ENCODE assay signal across 8 mouse cellular contexts in genomic region chr15:100303428-100304018, GRCm38 (mm10). TPM values are rescaled to one million over a fixed set of nuclear protein-coding genes. Genes with fewer than 3 reads are reported as not detected.
DNase-seq lines count a peak whose midpoint lies in the region; ATAC-seq and TF ChIP-seq lines count a peak whose summit lies in the region.

No protein-coding gene starts in this region.

- TF ChIP-seq CTCF in cerebellum, adult 2 months (IDR thresholded peaks at IDR 0.05; ENCODE audit: borderline replicate concordance, insufficient read depth, low read depth, low read length), result no peak
- TF ChIP-seq CTCF in intestine, postnatal 0 days (IDR thresholded peaks at IDR 0.05; ENCODE audit: low read depth), result no peak

- no peak overlapping the region for H3K9ac ChIP-seq in lung, embryonic 15.5 days
- H3K9ac ChIP-seq in intestine, postnatal 0 days (ENCODE audit: low read depth, low read length), result 0 out of 2 replicates have a peak overlapping the region, but pooled peaks have one; percentile 47
- H3K9ac ChIP-seq in neural tube, embryonic 15.5 days (replicated peaks), result peak overlapping the region; percentile 69; the same call in 1 of the 2 replicates

- no peaks in the 10 kb centered on the region for H3K9me3 ChIP-seq in lung, embryonic 15.5 days
- H3K9me3 ChIP-seq in intestine, postnatal 0 days (ENCODE audit: control insufficient read depth), result no peaks in the 10 kb centered on the region
- H3K9me3 ChIP-seq in neural tube, embryonic 15.5 days (replicated peaks), result no peaks in the 10 kb centered on the region

- no peak for TF ChIP-seq POLR2A in cerebellum, adult 2 months (IDR thresholded peaks at IDR 0.05; ENCODE audit: borderline replicate concordance, insufficient read depth, low read length)

- H3K36me3 ChIP-seq in lung, embryonic 15.5 days, result no peaks in the 10 kb centered on the region
- H3K36me3 ChIP-seq in intestine, postnatal 0 days (ENCODE audit: control insufficient read depth, insufficient read depth), result no peaks in the 10 kb centered on the region
- no peaks in the 10 kb centered on the region for H3K36me3 ChIP-seq in neural tube, embryonic 15.5 days

- H3K4me1 ChIP-seq in cerebellum, adult 2 months (ENCODE audit: control insufficient read depth, insufficient read depth, low read length), result no peaks in the 10 kb centered on the region; the same call in none of the 2 replicates
- H3K4me1 ChIP-seq in lung, embryonic 15.5 days, result peaks cover 15% of the 10 kb centered on the region
- no peaks in the 10 kb centered on the region for H3K4me1 ChIP-seq in intestine, postnatal 0 days (replicated peaks; ENCODE audit: control insufficient read depth, insufficient read depth, low read length)
- H3K4me1 ChIP-seq in neural tube, embryonic 15.5 days, result peaks cover 14% of the 10 kb centered on the region

- WGBS in cerebellum, adult 2 months, result 28% methylated on average over 8 of the region's 8 CpGs
- WGBS in lung, embryonic 15.5 days, result 34% methylated on average over 8 of the region's 8 CpGs
- WGBS in intestine, postnatal 0 days, result 44% methylated on average over 8 of the region's 8 CpGs
- WGBS in neural tube, embryonic 15.5 days, result 58% methylated on average over 8 of the region's 8 CpGs

- no peak for ATAC-seq in lung, embryonic 15.5 days (ENCODE audit: borderline replicate concordance, extremely low read depth, low FRiP score, low TSS enrichment)
- no peak for ATAC-seq in intestine, postnatal 0 days
- no peak for ATAC-seq in neural tube, embryonic 15.5 days (ENCODE audit: low FRiP score)
- ATAC-seq in erythroid progenitor cell, adult 5-6 weeks (replicated peaks; ENCODE audit: low FRiP score, poor library complexity, severe bottlenecking), result no peak
- no peak for ATAC-seq in CD4-positive, CD25-positive, alpha-beta regulatory T cell, adult 4 months

- H3K27ac ChIP-seq in cerebellum, adult 2 months (ENCODE audit: insufficient read depth, low read length), result peak overlapping the region; percentile 97
- peak overlapping the region; percentile 91 for H3K27ac ChIP-seq in lung, embryonic 15.5 days
- H3K27ac ChIP-seq in intestine, postnatal 0 days (ENCODE audit: low read depth, low read length), result no peak overlapping the region
- no peak overlapping the region for H3K27ac ChIP-seq in neural tube, embryonic 15.5 days (replicated peaks)

- no peak for DNase-seq in cerebellum, adult 2 months
- DNase-seq in cerebellum, postnatal 10 days, result no peak
- DNase-seq in lung, postnatal 14 days, result no peak

- no peaks in the 10 kb centered on the region for H3K27me3 ChIP-seq in cerebellum, adult 2 months (ENCODE audit: control insufficient read depth, insufficient read depth, low read length)
- H3K27me3 ChIP-seq in lung, embryonic 15.5 days, result no peaks in the 10 kb centered on the region
- H3K27me3 ChIP-seq in intestine, postnatal 0 days (replicated peaks; ENCODE audit: control insufficient read depth, insufficient read depth, low read length), result no peaks in the 10 kb centered on the region
- H3K27me3 ChIP-seq in neural tube, embryonic 15.5 days (replicated peaks), result no peaks in the 10 kb centered on the region

- peak overlapping the region; percentile 77 for H3K4me3 ChIP-seq in cerebellum, adult 2 months (replicated peaks; ENCODE audit: insufficient read depth, low read depth, low read length)
- H3K4me3 ChIP-seq in lung, embryonic 15.5 days, result peak overlapping the region; percentile 53
- H3K4me3 ChIP-seq in intestine, postnatal 0 days (ENCODE audit: low read depth, low read length), result peak overlapping the region; percentile 51; the same call in 1 of the 2 replicates
- peak overlapping the region; percentile 54 for H3K4me3 ChIP-seq in neural tube, embryonic 15.5 days (replicated peaks)

- peak overlapping the region; percentile 79 for H3K4me2 ChIP-seq in lung, embryonic 15.5 days
- peak overlapping the region; percentile 91 for H3K4me2 ChIP-seq in intestine, postnatal 0 days (replicated peaks; ENCODE audit: low read depth)
- peak overlapping the region; percentile 82 for H3K4me2 ChIP-seq in neural tube, embryonic 15.5 days

RNA-seq across cellular contexts. Expression of gene Mettl7a1, which starts 0.4 kb away (rescaled TPM):
- polyA plus RNA-seq in cerebellum, adult 2 months (2012; rRNA removed), result 50.3 and 50.5 TPM in 2 replicates
- polyA plus RNA-seq in lung, embryonic 15.5 days (2015; fragmentation: Nextera tagmentation; extraction: Ambion mirVana), result 7.8 and 9.4 TPM in 2 replicates
- 6.5 and 6.8 TPM in 2 replicates for polyA plus RNA-seq in intestine, postnatal 0 days (2015; fragmentation: Nextera tagmentation; extraction: Ambion mirVana)
- polyA plus RNA-seq in neural tube, embryonic 15.5 days (2015; fragmentation: Nextera tagmentation; extraction: Ambion mirVana), result 3.8 and 5.4 TPM in 2 replicates
- total RNA-seq in erythroid progenitor cell, adult 5-6 weeks (2015; ENCODE audit: low replicate concordance), result 36.4 and 54.1 TPM in 2 replicates
- total RNA-seq in erythroid progenitor cell, adult 5-6 weeks (2017; ENCODE audit: low replicate concordance), result 117 and 127 TPM in 2 replicates
- polyA plus RNA-seq in CD4-positive, CD25-positive, alpha-beta regulatory T cell, adult 4 months (2017; shearing (Covaris generic)), result 10 to 100 TPM in 1 of 2 experiments, 1 to 10 TPM in 1; 4.2 to 10.2 TPM

RNA-seq across cellular contexts. Expression of gene Tmprss12, which starts 22.9 kb away (rescaled TPM):
- polyA plus RNA-seq in cerebellum, adult 2 months (2012; rRNA removed), result not detected in 2 replicates
- polyA plus RNA-seq in lung, embryonic 15.5 days (2015; fragmentation: Nextera tagmentation; extraction: Ambion mirVana), result not detected in 2 replicates
- polyA plus RNA-seq in intestine, postnatal 0 days (2015; fragmentation: Nextera tagmentation; extraction: Ambion mirVana), result not detected in 2 replicates
- polyA plus RNA-seq in neural tube, embryonic 15.5 days (2015; fragmentation: Nextera tagmentation; extraction: Ambion mirVana), result not detected in 2 replicates
- not detected in 2 replicates for total RNA-seq in erythroid progenitor cell, adult 5-6 weeks (2015; ENCODE audit: low replicate concordance)
- not detected in 2 replicates for total RNA-seq in erythroid progenitor cell, adult 5-6 weeks (2017; ENCODE audit: low replicate concordance)
- polyA plus RNA-seq in CD4-positive, CD25-positive, alpha-beta regulatory T cell, adult 4 months (2017; shearing (Covaris generic)), result not detected

RNA-seq across cellular contexts. Expression of gene Mettl7a3, which starts 31.2 kb away (rescaled TPM):
- 0.13 and 0.15 TPM in 2 replicates for polyA plus RNA-seq in cerebellum, adult 2 months (2012; rRNA removed)
- polyA plus RNA-seq in lung, embryonic 15.5 days (2015; fragmentation: Nextera tagmentation; extraction: Ambion mirVana), result not detected in 2 replicates
- not detected in 2 replicates for polyA plus RNA-seq in intestine, postnatal 0 days (2015; fragmentation: Nextera tagmentation; extraction: Ambion mirVana)
- 0.32 and 0.64 TPM in 2 replicates for polyA plus RNA-seq in neural tube, embryonic 15.5 days (2015; fragmentation: Nextera tagmentation; extraction: Ambion mirVana)
- total RNA-seq in erythroid progenitor cell, adult 5-6 weeks (2015; ENCODE audit: low replicate concordance), result not detected in 2 replicates
- total RNA-seq in erythroid progenitor cell, adult 5-6 weeks (2017; ENCODE audit: low replicate concordance), result not detected in 2 replicates
- under 1 TPM in 1 of 2 experiments, not detected in 1; 0.31 TPM for polyA plus RNA-seq in CD4-positive, CD25-positive, alpha-beta regulatory T cell, adult 4 months (2017; shearing (Covaris generic))

RNA-seq across cellular contexts. Expression of gene Methig1, which starts 49.4 kb away (rescaled TPM):
- not detected in 2 replicates for polyA plus RNA-seq in cerebellum, adult 2 months (2012; rRNA removed)
- 0.10 TPM in 1 of 2 replicates, not detected in the other for polyA plus RNA-seq in lung, embryonic 15.5 days (2015; fragmentation: Nextera tagmentation; extraction: Ambion mirVana)
- 0.13 TPM in 1 of 2 replicates, not detected in the other for polyA plus RNA-seq in intestine, postnatal 0 days (2015; fragmentation: Nextera tagmentation; extraction: Ambion mirVana)
- polyA plus RNA-seq in neural tube, embryonic 15.5 days (2015; fragmentation: Nextera tagmentation; extraction: Ambion mirVana), result 1.1 and 1.7 TPM in 2 replicates
- not detected in 2 replicates for total RNA-seq in erythroid progenitor cell, adult 5-6 weeks (2015; ENCODE audit: low replicate concordance)
- total RNA-seq in erythroid progenitor cell, adult 5-6 weeks (2017; ENCODE audit: low replicate concordance), result 0.91 TPM in 1 of 2 replicates, not detected in the other
- polyA plus RNA-seq in CD4-positive, CD25-positive, alpha-beta regulatory T cell, adult 4 months (2017; shearing (Covaris generic)), result not detected

RNA-seq across cellular contexts. Expression of gene Mettl7a2, which starts 49.5 kb away (rescaled TPM):
- not detected in 2 replicates for polyA plus RNA-seq in cerebellum, adult 2 months (2012; rRNA removed)
- polyA plus RNA-seq in lung, embryonic 15.5 days (2015; fragmentation: Nextera tagmentation; extraction: Ambion mirVana), result not detected in 2 replicates
- not detected in 2 replicates for polyA plus RNA-seq in intestine, postnatal 0 days (2015; fragmentation: Nextera tagmentation; extraction: Ambion mirVana)
- not detected in 2 replicates for polyA plus RNA-seq in neural tube, embryonic 15.5 days (2015; fragmentation: Nextera tagmentation; extraction: Ambion mirVana)
- total RNA-seq in erythroid progenitor cell, adult 5-6 weeks (2015; ENCODE audit: low replicate concordance), result not detected in 2 replicates
- total RNA-seq in erythroid progenitor cell, adult 5-6 weeks (2017; ENCODE audit: low replicate concordance), result not detected in 2 replicates
- polyA plus RNA-seq in CD4-positive, CD25-positive, alpha-beta regulatory T cell, adult 4 months (2017; shearing (Covaris generic)), result not detected

Comparison
In these comparisons a context has a peak if more than half of its experiments do, and no peak if none do; other contexts are left out.
1. H3K27ac ChIP-seq: peak in cerebellum, adult 2 months (single experiment) and lung, embryonic 15.5 days (single experiment); none in intestine, postnatal 0 days (single experiment) and neural tube, embryonic 15.5 days (single experiment).
2. Peak in every context shown above with its lines, with median percentiles within 50 percentile points of each other: H3K4me3 ChIP-seq and H3K4me2 ChIP-seq.